Mouse (Mus musculus) left cerebral cortex, adult 2 months (tissue): Measurements from ENCODE around the gene Meig1. TPM values are rescaled to one million over a fixed set of nuclear protein-coding genes. Genes with fewer than 3 reads are reported as not detected.
A peak's percentile ranks its signal among the peaks of the same experiment; 100 is the strongest.

Source experiments
- DNase-seq, 2 experiments: peaks; one replicate each; pipeline ENCODE4 v3.0.0; 2021 to 2022; ENCODE audit warnings: low spot score in 2 of 2, mixed read lengths in 1 of 2; ENCODE audit errors: extremely low spot score in 1 of 2
- H3K27ac ChIP-seq: fragments of 200-600 bp; 2 replicates; pipeline ENCODE4 v1.8.1; 2022
- H3K4me3 ChIP-seq: fragments of 200-600 bp; 2 replicates; pipeline ENCODE4 v1.8.1; 2022
- CTCF ChIP-seq: fragments of 200-600 bp; IDR thresholded peaks from 2 replicates; pipeline ENCODE4 v1.8.1; 2022; ENCODE audit warnings: antibody characterized with exemption, mild to moderate bottlenecking, moderate library complexity
- intact Hi-C: fragments of 180-260 bp; cut with DNase I; formaldehyde crosslinking; loops from one replicate; pipeline ENCODE4 v1.15.1; 2025
- long read RNA-seq, 2 experiments: library from polyadenylated mRNA; stranded (forward); transcript quantifications; one replicate each; pipeline ENCODE4 v2.0.0; 2021; ENCODE audit warnings: borderline mapping rate in 2 of 2
- total RNA-seq, 2 experiments: library from RNA; stranded (reverse); gene quantifications; 2 replicates each; pipeline ENCODE4 v1.2.3; 2021

Gene Meig1
- total RNA-seq = 1 to 10 TPM; 1.8 to 2.3 TPM
- long read RNA-seq, experiment 1, partial matches to known transcripts = 0 of 2 reads
- long read RNA-seq, experiment 1, other reads (novel, unspliced or antisense) = 0 of 2 reads
- long read RNA-seq, experiment 2, partial matches to known transcripts = 0 of 2 reads
- long read RNA-seq, experiment 2, other reads (novel, unspliced or antisense) = 0 of 2 reads

DNA sequence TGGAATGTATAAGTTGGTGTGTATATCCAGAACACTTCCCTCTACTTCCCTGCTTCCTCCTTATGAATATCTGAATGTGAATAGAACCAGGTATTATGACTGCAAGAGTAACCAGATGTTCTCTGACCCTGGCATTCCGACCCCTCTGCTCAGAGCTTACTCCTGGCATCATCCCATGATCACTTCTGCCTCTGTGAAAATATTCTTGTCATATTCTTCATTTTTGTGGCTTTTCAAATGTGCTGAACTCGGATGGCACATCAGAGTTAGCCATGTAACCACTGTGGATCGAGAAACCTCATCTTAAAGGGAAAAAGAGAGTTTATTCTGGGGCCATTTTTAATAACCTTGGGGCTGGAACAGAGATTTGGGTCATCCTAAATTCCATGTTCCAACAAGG lies at the start of gene Meig1:
Gene Meig1 (minus strand): TSS at position 101 of the 400 bp plus-strand sequence.
- intact Hi-C loops = no loop called here
- DNase-seq = no peak
- no peak for TF ChIP-seq CTCF
- H3K4me3 ChIP-seq = no peak within 1 kb of the TSS; the same call in 1 of the 2 replicates
- no peak within 1 kb of the TSS for H3K27ac ChIP-seq

DNA sequence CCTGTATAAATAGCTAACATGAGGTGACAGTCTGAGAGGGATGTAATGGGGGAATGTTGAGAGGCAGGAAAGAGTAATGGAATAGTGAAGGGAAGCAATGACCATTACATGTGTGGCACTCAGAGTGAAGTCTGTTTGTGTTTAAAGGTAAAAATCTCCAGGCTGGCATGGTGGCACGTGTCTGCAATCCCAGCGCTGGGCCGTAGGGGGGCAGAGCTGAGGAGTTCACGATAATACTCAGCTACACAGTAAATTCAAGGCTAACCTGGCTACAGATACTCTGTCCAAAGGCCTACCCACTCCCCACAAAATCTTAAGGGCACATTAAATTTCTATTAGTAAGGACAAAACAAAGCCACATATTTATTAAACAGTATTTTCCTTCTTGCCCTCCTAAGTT lies 34.1 kb upstream of the Meig1 start:
- H3K4me3 ChIP-seq = no peak overlapping the region
- no peak; the same call in none of the 2 replicates for TF ChIP-seq CTCF
- no peak overlapping the region for H3K27ac ChIP-seq
- intact Hi-C loops = no loop called here
- DNase-seq = no peak

DNA sequence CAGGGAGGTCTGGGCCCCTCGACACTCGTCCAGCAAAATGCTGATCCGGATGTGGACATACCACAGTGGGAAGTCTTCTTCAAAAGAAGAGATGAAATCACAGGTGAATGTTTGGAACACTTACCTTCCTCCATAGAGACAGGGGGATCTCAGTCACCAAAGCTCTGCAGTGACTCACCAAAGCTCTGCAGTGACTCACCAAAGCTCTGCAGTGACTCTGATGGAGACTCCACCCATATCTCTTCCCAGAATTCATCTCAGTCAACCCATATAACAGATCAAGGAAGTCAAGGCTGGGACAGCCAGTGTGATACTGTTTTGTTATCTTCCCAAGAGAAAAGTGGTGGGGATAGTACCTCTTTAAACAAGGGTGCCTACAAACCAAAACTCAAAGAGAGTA lies 30.6 kb upstream of the Meig1 start:
- Histone ChIP-seq H3K4me3 (no peak overlapping the region), H3K27ac (no peak overlapping the region)
- no peak for DNase-seq
- intact Hi-C loops = no loop called here
- no peak for TF ChIP-seq CTCF

DNA sequence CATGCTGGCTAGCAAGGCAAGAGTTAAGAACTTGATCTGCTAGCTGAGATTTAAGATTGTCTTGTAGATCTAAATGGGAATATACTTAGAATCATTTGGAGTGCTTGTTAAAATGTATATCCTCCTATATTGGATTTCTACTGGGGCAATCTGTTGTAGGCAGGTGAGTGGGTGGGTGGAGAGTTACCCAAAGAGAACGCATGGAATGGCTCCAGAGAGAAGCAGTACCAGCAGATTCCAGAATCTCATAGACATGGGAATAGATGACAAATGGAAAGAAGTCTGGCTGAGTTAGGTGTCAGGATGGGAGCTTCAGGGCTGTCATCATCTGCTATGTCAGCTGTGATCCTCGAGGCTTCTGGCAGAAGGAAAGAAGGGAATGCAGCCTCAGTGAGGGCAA lies 27.0 kb upstream of the Meig1 start:
- TF ChIP-seq CTCF = no peak
- intact Hi-C loops = no loop called here
- Histone ChIP-seq H3K4me3 (no peak overlapping the region), H3K27ac (no peak overlapping the region; the same call in 1 of the 2 replicates)
- peak in 1 of 2 experiments; percentile 26 for DNase-seq

DNA sequence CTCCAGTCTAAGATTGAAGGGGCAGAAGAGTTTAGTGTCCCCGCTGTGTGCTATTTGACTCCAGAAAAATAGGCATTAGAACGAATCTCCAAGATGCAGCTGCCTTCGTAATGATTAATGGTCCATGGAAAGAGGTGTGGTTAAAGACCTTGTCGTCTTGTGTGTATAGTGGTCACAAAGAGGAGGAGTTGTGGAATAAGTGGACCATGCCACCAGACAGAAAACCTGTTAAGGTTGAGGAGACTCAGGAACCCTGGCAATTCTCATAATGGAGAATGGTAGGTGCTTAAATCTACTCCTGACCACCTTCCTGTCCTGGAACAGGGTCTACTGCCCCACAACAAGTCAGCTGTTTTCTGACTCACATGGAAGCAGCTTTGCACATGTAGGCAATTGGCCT lies 23.5 kb upstream of the Meig1 start:
- H3K4me3 ChIP-seq = no peak overlapping the region
- no peak for TF ChIP-seq CTCF
- no peak for DNase-seq
- H3K27ac ChIP-seq = no peak overlapping the region
- intact Hi-C loops = no loop called here

DNA sequence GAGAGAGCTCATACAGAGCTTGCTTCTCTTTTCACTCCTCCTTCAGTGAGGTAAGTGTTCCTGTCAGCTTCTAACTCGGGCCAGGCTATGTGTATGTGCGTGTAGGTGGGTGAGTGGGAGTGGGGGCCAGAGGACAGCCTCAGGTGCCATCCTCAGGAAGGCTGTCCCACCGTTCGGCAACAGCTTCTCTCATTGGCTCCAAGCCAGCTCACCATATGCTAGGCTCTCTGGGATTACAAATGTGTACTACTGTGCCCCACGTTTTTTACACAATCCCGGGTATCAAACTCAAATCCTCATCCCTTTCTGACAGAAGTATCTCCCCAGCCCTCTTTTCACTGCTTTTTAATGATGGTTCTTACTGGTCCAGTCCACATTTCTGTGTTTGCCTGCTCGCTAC lies 21.8 kb upstream of the Meig1 start:
- intact Hi-C loops = no loop called here
- Histone ChIP-seq H3K4me3 (no peak overlapping the region), H3K27ac (no peak overlapping the region)
- no peak for TF ChIP-seq CTCF
- DNase-seq = no peak

DNA sequence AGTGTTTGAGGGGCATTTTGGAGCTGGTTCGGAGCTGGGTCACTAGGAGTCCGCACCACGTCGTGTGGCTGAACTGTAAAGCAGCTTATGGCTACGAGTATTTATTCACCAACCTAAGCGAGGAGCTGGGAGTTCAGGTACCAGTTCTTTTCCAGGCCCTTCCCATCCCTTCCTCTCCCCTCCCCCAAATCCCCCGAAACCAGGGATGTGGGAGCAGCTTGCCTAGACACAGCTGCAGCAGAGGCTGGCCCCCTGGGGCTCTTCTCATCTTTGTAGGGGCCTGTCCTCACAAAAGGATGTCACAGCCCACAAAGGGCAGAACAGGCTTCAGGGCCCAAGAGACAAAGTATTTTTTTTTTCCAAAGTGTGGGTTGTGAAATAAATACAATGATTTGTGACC lies 15.5 kb upstream of the Meig1 start:
- Histone ChIP-seq H3K27ac (no peak overlapping the region), H3K4me3 (no peak overlapping the region)
- intact Hi-C loops = no loop called here
- DNase-seq = no peak
- TF ChIP-seq CTCF = no peak

DNA sequence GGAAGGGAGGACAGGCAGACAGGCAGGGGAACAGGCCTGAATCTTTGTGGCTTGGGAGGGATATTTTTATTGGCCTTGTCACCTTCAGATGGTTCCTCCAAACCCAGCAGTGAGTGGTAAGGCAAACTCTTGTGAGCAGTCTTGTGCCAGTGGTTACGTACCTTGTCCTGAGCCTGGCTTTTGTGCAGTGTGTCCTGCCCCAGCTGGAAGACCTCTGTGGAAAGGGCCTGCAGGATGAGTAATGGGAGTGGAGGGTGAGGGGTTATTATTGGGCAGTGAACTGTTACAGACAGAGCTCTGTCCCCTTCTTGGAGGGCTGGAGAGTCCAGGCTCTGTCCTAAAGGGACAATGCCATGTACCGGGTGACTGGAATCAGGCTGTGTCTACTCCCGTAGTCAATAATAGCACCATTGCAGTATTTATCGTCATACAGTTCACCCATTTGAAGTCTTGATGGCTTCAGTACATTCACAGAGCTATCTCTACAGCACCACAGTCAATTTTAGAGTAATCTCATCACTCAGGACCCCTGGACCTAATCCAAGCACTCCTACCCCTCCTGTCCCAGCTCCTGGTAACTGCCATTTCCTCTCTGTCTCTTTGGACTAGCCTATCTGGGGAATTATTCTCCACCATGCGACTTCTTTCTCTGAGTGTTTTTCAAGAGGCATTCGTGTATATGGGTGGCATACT lies 13.1 kb upstream of the Meig1 start:
- no peak overlapping the region for H3K27ac ChIP-seq
- no peak for TF ChIP-seq CTCF
- intact Hi-C loops = no loop called here
- DNase-seq = no peak
- no peak overlapping the region for H3K4me3 ChIP-seq

DNA sequence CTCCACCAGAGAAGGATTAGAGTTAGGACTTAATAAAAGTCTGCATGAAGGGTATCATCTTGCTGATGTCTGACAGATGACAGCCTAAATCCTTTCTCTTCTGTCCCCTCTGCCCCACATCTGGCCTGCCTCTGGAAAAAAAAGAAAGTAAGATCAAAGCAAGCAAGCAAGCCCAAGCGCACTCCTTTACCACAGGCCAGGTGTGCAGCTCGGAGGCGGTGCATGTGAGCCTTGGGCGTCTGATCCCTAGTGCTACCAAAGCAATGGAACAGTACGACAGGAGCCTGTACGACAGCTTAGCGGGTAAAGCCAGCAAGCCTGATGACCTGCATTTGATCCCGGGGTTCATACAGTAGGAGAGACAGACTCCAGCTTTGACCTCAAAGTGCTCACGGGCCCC lies 8.5 kb upstream of the Meig1 start:
- DNase-seq = no peak
- intact Hi-C loops = no loop called here
- TF ChIP-seq CTCF = no peak
- no peak overlapping the region for H3K4me3 ChIP-seq
- no peak overlapping the region for H3K27ac ChIP-seq

DNA sequence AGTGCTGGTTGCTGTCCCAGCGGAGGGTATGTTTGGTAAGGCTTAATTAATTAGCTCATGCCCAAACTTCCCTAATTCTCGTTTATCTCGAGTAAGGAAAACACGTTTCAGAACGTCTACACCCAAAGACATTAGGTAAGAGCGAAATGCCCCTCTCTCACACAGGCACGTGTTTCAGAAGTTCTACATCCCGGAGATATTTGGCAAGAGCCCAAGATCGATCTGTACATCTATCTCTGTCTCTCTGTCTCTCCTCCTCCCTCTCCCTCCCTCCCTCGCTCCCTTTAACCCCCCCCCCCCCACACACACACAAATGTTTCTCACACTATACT lies 2.1 kb upstream of the Meig1 start:
- peak overlapping the region; percentile 37 for H3K27ac ChIP-seq
- DNase-seq = no peak
- peak overlapping the region; percentile 84 for H3K4me3 ChIP-seq
- intact Hi-C loops = loop anchor here (2.0 kb wide), 1 partner anchor 88 kb away; the partner anchor contains the start of genes Cdnf, Gm45902 and Hspa14
- no peak for TF ChIP-seq CTCF

DNA sequence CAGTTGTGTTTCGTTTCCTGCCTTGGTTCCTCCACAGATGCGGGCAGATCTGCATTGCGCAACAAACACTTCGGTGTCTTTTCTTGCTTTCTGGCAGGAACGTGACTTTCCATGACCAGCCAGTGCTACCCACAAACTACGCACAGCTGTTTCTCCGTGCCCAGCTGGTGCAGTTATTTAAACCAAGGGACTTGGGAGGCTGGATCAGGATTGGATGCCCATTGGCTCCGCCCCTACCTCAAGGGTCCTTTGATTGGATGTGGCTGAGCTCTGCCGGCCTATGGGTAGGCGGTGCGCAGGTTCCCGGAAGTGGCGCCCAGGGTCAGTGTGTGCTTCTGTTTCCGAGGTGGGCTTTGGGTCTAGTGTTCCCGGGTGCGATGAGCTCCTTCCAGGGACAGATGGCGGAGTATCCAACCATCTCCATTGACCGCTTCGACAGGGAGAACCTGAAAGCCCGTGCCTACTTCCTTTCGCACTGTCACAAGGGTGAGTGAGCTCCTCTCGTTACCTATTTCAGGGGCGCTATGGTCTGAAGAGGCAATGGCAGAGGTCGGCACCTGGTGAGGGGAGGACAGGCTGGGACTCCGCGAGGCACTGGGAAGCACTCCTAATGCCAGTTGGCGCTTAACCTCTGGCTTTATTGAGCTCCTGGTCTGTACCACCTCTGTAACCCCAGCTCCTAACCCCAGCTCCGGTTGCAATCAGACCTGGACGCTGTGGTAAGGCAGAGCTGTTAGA lies 1.6 kb upstream of the Meig1 start, which contains the start of gene Dclre1c:
Gene Dclre1c (plus strand): TSS at position 291 of the 738 bp plus-strand sequence.
- intact Hi-C loops = loop anchor here (2.0 kb wide), 1 partner anchor 89 kb away; the partner anchor contains the start of genes Cdnf, Gm45902 and Hspa14
- H3K4me3 ChIP-seq = peak within 1 kb of the TSS; percentile 84
- H3K27ac ChIP-seq = peak within 1 kb of the TSS; percentile 37
- TF ChIP-seq CTCF = no peak
- peak; percentile 85 to 86 for DNase-seq

DNA sequence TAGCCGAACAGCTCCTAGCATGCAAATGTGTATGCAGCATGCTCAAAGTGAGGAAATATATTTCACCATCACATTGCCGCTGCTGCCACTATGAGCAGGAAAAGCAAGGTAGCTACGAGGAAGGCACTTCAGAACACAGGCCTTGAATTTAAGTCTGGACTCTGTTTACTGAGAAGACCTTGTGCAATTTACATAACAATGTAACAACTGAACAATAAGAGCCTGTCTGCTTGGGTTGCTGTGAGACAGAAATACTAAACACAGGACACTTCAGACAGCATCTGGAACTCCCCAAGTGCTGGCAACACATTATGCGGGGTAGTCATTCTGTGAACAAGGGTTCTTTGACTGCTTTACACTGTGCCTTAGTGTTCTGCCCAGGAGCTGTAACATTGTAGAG lies 2.3 kb downstream of the Meig1 start:
- no peak for DNase-seq
- Histone ChIP-seq H3K4me3 (no peak overlapping the region), H3K27ac (no peak overlapping the region)
- no peak for TF ChIP-seq CTCF
- intact Hi-C loops = no loop called here
